Mouse (Mus musculus) E14TG2a.4 (cell line): ENCODE measurements at regions not wholly inside any gene's neighbourhood (a gene's known extent, or its start where the extent isn't known, plus 50 kb on each side); places are given as distances from the start of the nearest gene placed in this dataset.
"Not testable (repeated sequence)": the region's sequence is repeated elsewhere in the genome, so short reads cannot be mapped to it uniquely, and the experiment has no call there.

Source experiments
- H3K27me3 ChIP-seq: 2 replicates; pipeline ENCODE4 v1.6.1; 2014; ENCODE audit warnings: low read length, control low read depth; ENCODE audit not compliant: insufficient read depth
- H3K36me3 ChIP-seq: 2 replicates; pipeline ENCODE4 v1.6.1; 2014; ENCODE audit warnings: low read length, control low read depth; ENCODE audit not compliant: insufficient read depth
- H3K4me1 ChIP-seq: replicated peaks from 2 replicates; pipeline ENCODE4 v1.6.1; 2014; ENCODE audit warnings: low read depth, low read length, control low read depth
- H3K4me3 ChIP-seq: replicated peaks from 2 replicates; pipeline ENCODE4 v1.5.1; 2014; ENCODE audit warnings: mild to moderate bottlenecking, low read length
- H3K9me3 ChIP-seq: 2 replicates; pipeline ENCODE4 v1.6.1; 2014; ENCODE audit warnings: low read length, control low read depth
- CTCF ChIP-seq: conservative IDR thresholded peaks from 2 replicates; pipeline ENCODE4 v1.5.1; 2014; ENCODE audit warnings: low read length
- NANOG ChIP-seq: IDR thresholded peaks from 2 replicates; pipeline ENCODE4 v1.6.1; 2014; ENCODE audit warnings: borderline replicate concordance, low read length, mixed read lengths
- POU5F1 ChIP-seq: IDR thresholded peaks from 2 replicates; pipeline ENCODE4 v1.6.1; 2014; ENCODE audit warnings: low read length, borderline replicate concordance

DNA sequence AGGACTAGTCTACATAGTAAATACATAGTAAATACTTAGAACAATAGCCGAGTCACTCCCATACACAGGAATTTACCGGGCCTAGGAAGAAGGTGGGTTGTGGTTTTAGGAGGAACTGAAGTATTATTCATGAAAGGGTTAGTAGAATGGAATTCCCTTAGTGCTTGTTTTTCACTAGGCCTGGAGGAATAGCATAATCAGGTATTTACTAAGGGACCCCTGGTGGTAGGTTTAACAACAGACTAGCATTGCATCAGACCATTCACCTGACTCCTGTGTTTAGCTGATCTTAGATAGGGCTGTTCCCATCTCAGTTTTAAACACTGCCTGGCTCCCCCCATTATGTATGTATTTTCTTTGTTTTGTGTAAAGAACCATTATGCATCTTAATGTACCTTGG is 339.0 kb downstream of the Dync2h1 start:
- not testable (repeated sequence) for H3K4me1 ChIP-seq, H3K36me3 ChIP-seq, H3K27me3 ChIP-seq, H3K4me3 ChIP-seq
- H3K9me3 ChIP-seq, result peaks cover 33% of the 10 kb centered on the region

DNA sequence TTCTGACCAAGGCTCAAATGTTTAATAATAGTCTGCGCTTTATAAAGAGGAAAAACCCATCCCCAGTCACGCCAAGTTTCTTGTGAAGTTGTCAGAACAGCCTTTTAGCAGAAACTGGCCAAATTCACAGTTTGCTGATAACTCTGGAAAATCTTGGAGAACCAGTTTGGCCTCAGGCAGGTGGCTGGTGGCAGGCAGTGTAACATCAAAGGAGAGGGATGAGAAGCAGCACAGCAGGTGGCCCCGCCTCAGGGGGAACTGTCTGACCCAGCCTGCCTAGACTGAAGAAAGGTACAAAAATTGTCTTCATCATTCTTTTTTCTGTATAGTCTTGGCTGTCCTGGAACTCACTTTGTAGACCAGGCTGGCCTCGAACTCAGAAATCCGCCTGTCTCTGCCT is 349.3 kb downstream of the Dync2h1 start:
- H3K9me3 ChIP-seq, result peaks cover 61% of the 10 kb centered on the region
- not testable (repeated sequence) for H3K4me3 ChIP-seq, H3K36me3 ChIP-seq, H3K27me3 ChIP-seq, H3K4me1 ChIP-seq

- Histone ChIP-seq H3K9me3 (peaks cover 62% of the 10 kb centered on the region), H3K36me3 (no peaks in the 10 kb centered on the region), H3K27me3 (no peaks in the 10 kb centered on the region), H3K4me3 (no peak overlapping the region), H3K4me1 (no peaks in the 10 kb centered on the region)
- TF ChIP-seq POU5F1 (no peak), NANOG (no peak), CTCF (no peak)
Observed at GRCm38 (mm10) chr9:6834470-6834869, 349.8 kb downstream of the Dync2h1 start.

- Histone ChIP-seq H3K4me1 (no peaks in the 10 kb centered on the region), H3K27me3 (no peaks in the 10 kb centered on the region), H3K9me3 (peaks cover 75% of the 10 kb centered on the region), H3K36me3 (no peaks in the 10 kb centered on the region), H3K4me3 (no peak overlapping the region)
- TF ChIP-seq NANOG (no peak), POU5F1 (no peak), CTCF (no peak)
Observed at GRCm38 (mm10) chr9:6832862-6833261, 351.4 kb downstream of the Dync2h1 start.

GRCm38 (mm10) chr9:6831642-6832041 is 352.6 kb downstream of the Dync2h1 start:
- H3K9me3 ChIP-seq, result peaks cover 75% of the 10 kb centered on the region
- H3K4me3 ChIP-seq, H3K4me1 ChIP-seq, H3K27me3 ChIP-seq, H3K36me3 ChIP-seq: not testable (repeated sequence)

DNA sequence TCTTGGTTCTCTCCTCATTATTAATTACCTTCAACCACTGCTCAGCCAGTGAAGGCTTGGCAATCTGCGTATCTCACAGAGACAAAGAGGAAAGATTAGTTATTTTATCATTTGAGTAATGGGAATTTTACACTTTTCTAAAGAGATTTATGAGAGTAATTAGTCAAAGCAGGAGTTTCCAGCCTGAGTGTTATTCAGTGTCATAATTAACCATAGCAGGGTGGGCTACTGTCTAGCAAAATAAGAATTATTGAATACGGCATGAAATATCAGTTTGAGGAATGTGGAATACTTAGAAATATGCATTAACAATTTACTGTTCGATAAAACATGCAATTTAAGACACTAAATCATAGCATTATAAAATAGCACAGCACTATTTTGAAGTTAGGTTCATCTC is 357.7 kb downstream of the Dync2h1 start:
- peaks cover 78% of the 10 kb centered on the region for H3K9me3 ChIP-seq
- no peaks in the 10 kb centered on the region for H3K4me1 ChIP-seq
- H3K36me3 ChIP-seq, result no peaks in the 10 kb centered on the region
- TF ChIP-seq CTCF (no peak), POU5F1 (no peak), NANOG (no peak)
- H3K4me3 ChIP-seq, result no peak overlapping the region
- no peaks in the 10 kb centered on the region for H3K27me3 ChIP-seq

GRCm38 (mm10) chr9:6825609-6826008 is 358.6 kb downstream of the Dync2h1 start:
- Histone ChIP-seq H3K27me3 (no peaks in the 10 kb centered on the region), H3K4me3 (no peak overlapping the region), H3K4me1 (no peaks in the 10 kb centered on the region), H3K36me3 (no peaks in the 10 kb centered on the region), H3K9me3 (peaks cover 73% of the 10 kb centered on the region)
- no peak for TF ChIP-seq POU5F1
- no peak for TF ChIP-seq CTCF
- no peak for TF ChIP-seq NANOG

DNA sequence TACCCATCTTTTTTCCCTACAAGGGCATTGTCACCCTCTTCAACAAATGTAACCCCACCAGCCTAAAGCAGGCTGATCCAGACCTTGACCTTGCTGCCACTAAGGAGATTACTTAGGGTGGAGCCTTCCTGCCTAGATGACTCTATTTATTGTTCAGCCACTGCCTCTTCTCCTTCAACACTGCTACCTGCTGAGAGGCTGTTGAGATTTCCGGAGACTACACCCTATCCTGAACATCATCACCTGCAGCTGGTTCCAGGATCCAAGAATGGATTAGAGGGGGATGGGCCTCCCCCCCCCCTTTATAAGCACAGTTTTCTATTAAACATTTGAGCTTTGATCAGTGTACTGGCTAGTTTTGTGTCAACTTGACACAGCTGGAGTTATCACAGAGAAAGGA is 360.3 kb downstream of the Dync2h1 start:
- not testable (repeated sequence) for H3K4me1 ChIP-seq, H3K36me3 ChIP-seq, H3K27me3 ChIP-seq, H3K4me3 ChIP-seq
- peak; percentile 44; the same call in 1 of the 2 replicates for TF ChIP-seq NANOG
- H3K9me3 ChIP-seq, result peaks cover 57% of the 10 kb centered on the region

DNA sequence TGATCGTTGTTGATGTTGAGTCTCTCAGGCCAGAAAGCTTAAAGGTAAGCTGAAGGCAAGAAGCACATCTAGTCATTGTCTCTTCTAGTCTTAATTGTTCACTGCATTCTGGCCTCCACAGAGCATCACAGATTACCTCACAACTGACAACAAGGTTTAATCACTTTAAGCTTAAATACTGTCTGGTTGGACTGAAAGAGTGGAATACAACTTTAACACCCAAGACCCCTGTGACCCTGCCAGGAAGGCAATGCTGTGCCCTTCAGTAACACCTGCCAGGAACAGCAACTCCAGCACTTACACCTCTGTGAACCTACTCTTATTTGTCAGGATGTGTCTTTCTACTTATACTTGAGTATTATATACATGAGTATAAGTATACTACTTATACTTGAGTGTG is 360.7 kb downstream of the Dync2h1 start:
- peaks cover 52% of the 10 kb centered on the region for H3K9me3 ChIP-seq
- H3K4me1 ChIP-seq, result no peaks in the 10 kb centered on the region
- no peak overlapping the region for H3K4me3 ChIP-seq
- TF ChIP-seq CTCF, result no peak
- no peak for TF ChIP-seq POU5F1
- no peaks in the 10 kb centered on the region for H3K36me3 ChIP-seq
- no peaks in the 10 kb centered on the region for H3K27me3 ChIP-seq

- no peak overlapping the region for H3K4me3 ChIP-seq
- TF ChIP-seq NANOG, result no peak
- TF ChIP-seq CTCF, result no peak
- TF ChIP-seq POU5F1, result no peak
- H3K4me1 ChIP-seq, result no peaks in the 10 kb centered on the region
- no peaks in the 10 kb centered on the region for H3K36me3 ChIP-seq
- H3K9me3 ChIP-seq, result peaks cover 81% of the 10 kb centered on the region
- H3K27me3 ChIP-seq, result no peaks in the 10 kb centered on the region
Observed at GRCm38 (mm10) chr9:6776671-6777070, 407.6 kb downstream of the Dync2h1 start.
